Mouse (Mus musculus): Measurements from ENCODE around the gene Mtif3. TPM values are rescaled to one million over a fixed set of nuclear protein-coding genes. Genes with fewer than 3 reads are reported as not detected.
"Not testable (repeated sequence)": the region's sequence is repeated elsewhere in the genome, so short reads cannot be mapped to it uniquely, and the experiment has no call there.

Gene Mtif3
- polyA plus RNA-seq, 1 experiment from 2014 or later: 24.8 TPM

DNA sequence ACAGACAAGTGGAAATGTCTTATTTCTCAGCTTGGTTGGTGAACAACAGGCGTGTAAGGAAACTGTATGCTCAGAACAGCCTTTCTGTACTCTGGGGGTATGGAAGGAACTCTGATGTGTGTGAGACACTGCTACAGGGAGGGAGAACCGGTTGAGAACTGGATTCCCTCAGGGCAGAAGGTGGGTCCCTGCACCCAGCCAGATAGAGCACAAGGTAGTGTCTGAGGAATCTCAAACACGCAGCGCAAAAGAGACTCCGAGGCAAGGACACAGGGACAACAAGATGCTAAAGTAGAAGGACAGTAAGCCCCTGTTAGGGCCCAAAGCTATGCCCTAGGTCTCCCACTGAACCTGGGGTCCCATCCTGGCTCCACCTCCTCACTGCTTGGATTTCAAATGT is 36.9 kb downstream of the Mtif3 start:
- H3K36me3 ChIP-seq: no peaks in the 10 kb centered on the region

DNA sequence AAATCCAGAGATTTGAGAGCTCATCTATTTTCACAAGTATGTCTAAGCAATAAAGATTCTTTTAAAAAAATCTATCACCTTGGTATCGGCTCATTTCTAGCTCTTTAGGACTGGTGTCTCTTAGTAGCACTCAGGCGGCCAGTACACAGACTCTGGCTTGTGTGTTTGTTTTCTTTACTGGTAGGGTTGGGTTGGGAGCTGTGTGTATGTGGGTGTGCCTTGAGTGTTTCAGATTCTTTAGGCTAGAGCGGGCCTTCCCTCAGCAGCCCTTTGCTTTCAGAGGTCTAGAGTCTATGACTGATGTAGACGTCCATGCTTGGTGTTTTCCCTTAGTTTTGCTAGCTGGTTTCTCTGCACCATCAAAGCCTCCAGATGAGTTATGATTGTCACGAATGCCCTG is 40.1 kb downstream of the Mtif3 start:
- WGBS: 58% methylated on average over 5 of the region's 5 CpGs
- Histone ChIP-seq H3K4me1 (peaks cover 17% of the 10 kb centered on the region), H3K4me2 (no peak overlapping the region), H3K36me3 (no peaks in the 10 kb centered on the region), H3K9me3 (replicated peaks) (no peaks in the 10 kb centered on the region), H3K4me3 (replicated peaks) (no peak overlapping the region), H3K27ac (no peak overlapping the region), H3K27me3 (peaks cover 6% of the 10 kb centered on the region; the same call in 1 of the 2 replicates), H3K9ac (no peak overlapping the region)
- 0 out of 2 replicates have a peak, but pooled peaks have one; percentile 29 for ATAC-seq (replicated peaks; ENCODE audit: low FRiP score)

More for the DNA sequence above, 36.9 kb downstream of the Mtif3 start:
- no peak for ATAC-seq (replicated peaks; ENCODE audit: low FRiP score)
- H3K9me3 ChIP-seq (replicated peaks): no peaks in the 10 kb centered on the region
- H3K4me2 ChIP-seq: no peak overlapping the region
- no peak overlapping the region for H3K27ac ChIP-seq
- H3K27me3 ChIP-seq: no peaks in the 10 kb centered on the region
- WGBS: 85% methylated on average over 5 of the region's 5 CpGs
- no peak overlapping the region for H3K9ac ChIP-seq
- no peak overlapping the region for H3K4me3 ChIP-seq (replicated peaks)
- H3K4me1 ChIP-seq: no peaks in the 10 kb centered on the region

DNA sequence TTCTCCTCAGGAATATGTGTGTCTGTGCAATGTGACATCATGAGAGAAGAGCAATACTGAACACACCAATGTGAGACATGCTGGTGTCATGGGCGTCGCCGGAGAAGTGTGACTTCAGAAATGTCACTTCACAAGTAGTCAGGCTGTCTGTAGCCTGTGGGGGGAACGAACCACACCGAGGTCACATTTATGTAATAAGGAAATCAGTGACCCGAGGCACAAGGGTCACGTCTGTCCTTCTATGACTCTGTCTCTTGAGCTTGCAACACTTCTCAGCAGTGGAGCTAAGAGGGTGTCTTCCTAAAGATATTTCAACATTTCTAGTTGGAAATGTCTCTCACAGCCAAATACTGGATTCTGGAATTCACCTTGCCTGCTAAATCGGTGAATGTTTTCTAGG is 42.4 kb downstream of the Mtif3 start:
- H3K36me3 ChIP-seq: no peaks in the 10 kb centered on the region
- no peak overlapping the region for H3K9ac ChIP-seq
- 24% methylated on average over 8 of the region's 8 CpGs for WGBS
- no peak for ATAC-seq (replicated peaks; ENCODE audit: low FRiP score)
- peak overlapping the region; percentile 66 for H3K4me2 ChIP-seq
- H3K4me1 ChIP-seq: peaks cover 17% of the 10 kb centered on the region
- peaks cover 8% of the 10 kb centered on the region; the same call in 1 of the 2 replicates for H3K27me3 ChIP-seq
- no peak overlapping the region for H3K4me3 ChIP-seq (replicated peaks)
- no peak overlapping the region for H3K27ac ChIP-seq
- H3K9me3 ChIP-seq (replicated peaks): no peaks in the 10 kb centered on the region

DNA sequence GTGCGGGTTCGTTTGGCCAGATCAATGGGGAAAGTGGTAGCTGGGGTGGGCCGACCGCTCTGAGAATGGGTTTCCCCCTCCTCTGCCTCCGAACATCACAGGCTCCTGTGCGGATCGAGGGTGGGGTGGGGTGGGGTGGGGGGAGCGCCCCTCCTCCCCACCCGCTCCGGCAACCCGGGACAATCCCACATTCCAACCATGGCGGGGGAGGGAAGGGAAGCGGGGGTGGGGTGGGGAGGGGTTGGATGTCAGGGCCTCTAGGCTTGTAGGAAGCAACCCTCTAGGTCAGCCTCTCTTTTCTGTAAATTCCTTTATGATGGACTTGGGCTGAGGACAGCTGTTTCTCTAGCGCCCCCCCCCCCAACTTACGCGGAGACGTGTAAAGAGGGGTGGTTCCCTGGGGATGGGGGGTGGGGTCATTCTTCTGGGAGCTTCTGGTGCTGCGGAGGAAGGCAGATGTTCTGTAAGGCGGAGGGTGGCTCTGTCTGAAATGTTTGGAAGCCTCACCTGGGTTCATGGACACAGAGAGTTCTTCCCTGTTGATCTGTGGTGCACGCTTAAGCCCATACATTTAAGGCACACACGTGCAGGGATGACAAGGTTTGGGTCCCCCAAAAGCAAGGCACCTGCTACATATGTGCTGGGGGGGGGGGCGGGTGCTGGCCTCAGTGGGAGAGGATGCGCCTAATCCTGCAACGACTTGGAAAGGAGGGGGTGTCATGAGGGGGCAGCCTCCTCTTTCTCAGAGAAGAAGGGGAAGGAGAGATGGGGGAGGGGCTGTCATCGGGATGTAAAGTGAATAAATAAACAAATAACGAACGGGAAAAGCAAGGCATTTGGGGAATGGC is 43.1 kb downstream of the Mtif3 start:
- H3K9ac ChIP-seq: no peak overlapping the region
- peak overlapping the region; percentile 33 for H3K4me3 ChIP-seq (replicated peaks)
- peak; percentile 46; the same call in 1 of the 2 replicates for ATAC-seq (replicated peaks; ENCODE audit: low FRiP score)
- H3K4me1 ChIP-seq: peaks cover 17% of the 10 kb centered on the region
- WGBS: 3% methylated on average over 23 of the region's 27 CpGs
- H3K27me3 ChIP-seq: peaks cover 13% of the 10 kb centered on the region; the same call in 1 of the 2 replicates
- H3K4me2 ChIP-seq: peak overlapping the region; percentile 66
- H3K36me3 ChIP-seq: no peaks in the 10 kb centered on the region
- no peak overlapping the region for H3K27ac ChIP-seq
- H3K9me3 ChIP-seq (replicated peaks): no peaks in the 10 kb centered on the region

DNA sequence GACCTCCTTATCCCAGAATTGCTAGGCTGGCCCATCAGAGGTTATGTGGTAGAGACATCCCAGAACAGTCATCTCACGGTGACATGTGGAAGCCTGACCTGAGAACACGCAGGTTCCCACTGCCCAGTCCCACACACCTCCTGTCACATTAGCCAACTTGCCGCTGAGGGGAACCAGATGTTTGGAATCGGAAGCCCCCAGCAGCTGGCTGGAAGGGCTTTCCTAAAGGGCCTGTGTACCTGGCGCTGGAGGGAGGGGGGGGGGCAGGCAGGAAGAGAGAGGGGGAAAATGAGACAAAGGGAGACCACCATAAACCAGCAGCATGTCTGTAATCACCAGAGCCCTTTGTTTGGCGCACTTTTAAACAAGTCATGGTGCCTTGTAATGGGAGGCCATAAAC is 43.7 kb downstream of the Mtif3 start:
- Histone ChIP-seq H3K27ac (no peak overlapping the region), H3K27me3 (peaks cover 13% of the 10 kb centered on the region; the same call in 1 of the 2 replicates), H3K9me3 (replicated peaks) (no peaks in the 10 kb centered on the region), H3K4me2 (peak overlapping the region; percentile 66), H3K4me3 (replicated peaks) (peak overlapping the region; percentile 33), H3K4me1 (peaks cover 17% of the 10 kb centered on the region), H3K36me3 (no peaks in the 10 kb centered on the region), H3K9ac (no peak overlapping the region)
- WGBS: 7% methylated on average over 6 of the region's 6 CpGs
- ATAC-seq (replicated peaks; ENCODE audit: low FRiP score): no peak

DNA sequence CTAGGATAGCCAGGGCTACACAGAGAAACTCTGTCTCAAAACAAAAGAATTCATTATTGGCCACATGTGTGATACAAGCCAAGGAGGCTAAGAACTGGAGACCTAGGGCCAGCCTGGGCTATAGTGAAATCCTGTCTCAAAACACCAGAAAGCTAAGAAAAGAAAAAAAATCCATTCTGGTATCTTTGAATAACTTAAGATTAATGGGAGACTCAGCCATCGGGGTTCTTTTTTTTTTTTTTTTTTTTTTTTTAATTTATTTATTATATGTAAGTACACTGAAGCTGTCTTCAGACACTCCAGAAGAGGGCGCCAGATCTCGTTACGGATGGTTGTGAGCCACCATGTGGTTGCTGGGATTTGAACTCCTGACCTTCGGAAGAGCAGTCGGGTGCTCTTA is 46.2 kb downstream of the Mtif3 start:
- peaks cover 22% of the 10 kb centered on the region for H3K4me1 ChIP-seq
- not testable (repeated sequence) for H3K4me2 ChIP-seq; H3K27ac ChIP-seq; H3K36me3 ChIP-seq; H3K9ac ChIP-seq; H3K4me3 ChIP-seq (replicated peaks); ATAC-seq (replicated peaks; ENCODE audit: low FRiP score); H3K9me3 ChIP-seq (replicated peaks)
- peaks cover 18% of the 10 kb centered on the region; the same call in 1 of the 2 replicates for H3K27me3 ChIP-seq
- 89% methylated on average over 6 of the region's 6 CpGs for WGBS

DNA sequence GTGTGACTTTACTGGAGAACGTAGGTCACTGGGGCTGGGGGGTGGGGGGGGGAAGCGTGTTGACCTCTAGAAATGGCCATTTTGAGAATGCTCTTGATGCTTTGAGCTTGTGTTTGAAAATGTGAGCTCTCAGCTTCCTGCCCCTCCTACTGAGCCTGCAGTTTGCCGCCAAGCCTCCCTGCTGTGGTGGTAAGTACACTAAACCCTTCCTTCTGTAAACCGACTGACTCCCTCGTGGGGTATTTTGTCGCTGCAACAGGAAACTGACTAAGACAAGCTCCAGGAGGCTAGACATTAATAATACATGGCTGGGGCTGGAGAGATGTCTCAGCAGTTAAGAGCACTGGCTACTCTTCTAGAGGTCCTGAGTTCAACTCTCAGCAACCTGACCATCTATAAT is 46.8 kb downstream of the Mtif3 start:
- Histone ChIP-seq H3K36me3 (no peaks in the 10 kb centered on the region), H3K4me1 (peaks cover 27% of the 10 kb centered on the region), H3K27ac (no peak overlapping the region), H3K4me3 (replicated peaks) (no peak overlapping the region), H3K9me3 (replicated peaks) (no peaks in the 10 kb centered on the region), H3K9ac (no peak overlapping the region), H3K27me3 (peaks cover 18% of the 10 kb centered on the region; the same call in 1 of the 2 replicates), H3K4me2 (no peak overlapping the region)
- no peak for ATAC-seq (replicated peaks; ENCODE audit: low FRiP score)
- WGBS: 33% methylated on average over 6 of the region's 6 CpGs

DNA sequence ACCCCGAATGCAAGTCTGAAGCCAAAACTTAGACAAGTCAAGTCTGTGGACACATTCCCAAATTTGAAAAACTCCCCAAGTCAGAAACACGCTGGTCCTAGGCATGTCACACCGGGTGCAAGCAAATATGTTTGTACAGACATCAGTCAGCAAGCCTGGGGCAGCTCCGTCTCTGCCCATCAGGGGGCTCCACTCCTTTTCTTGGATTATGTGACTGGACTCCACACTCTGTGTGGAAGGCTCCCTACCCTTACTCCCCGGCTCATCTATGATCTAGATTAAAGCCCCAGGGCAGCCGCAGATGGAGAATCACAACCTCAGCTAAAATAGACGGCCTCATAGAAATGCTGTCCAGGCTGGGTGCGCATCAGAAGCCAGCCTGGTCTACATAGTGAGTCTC is 47.3 kb downstream of the Mtif3 start:
- H3K27me3 ChIP-seq: peaks cover 18% of the 10 kb centered on the region; the same call in 1 of the 2 replicates
- no peak for ATAC-seq (replicated peaks; ENCODE audit: low FRiP score)
- H3K9me3 ChIP-seq (replicated peaks): no peaks in the 10 kb centered on the region
- WGBS: 81% methylated on average over 8 of the region's 8 CpGs
- H3K36me3 ChIP-seq: no peaks in the 10 kb centered on the region
- H3K4me1 ChIP-seq: peaks cover 25% of the 10 kb centered on the region
- H3K27ac ChIP-seq: no peak overlapping the region
- no peak overlapping the region for H3K9ac ChIP-seq
- no peak overlapping the region for H3K4me2 ChIP-seq
- no peak overlapping the region for H3K4me3 ChIP-seq (replicated peaks)

DNA sequence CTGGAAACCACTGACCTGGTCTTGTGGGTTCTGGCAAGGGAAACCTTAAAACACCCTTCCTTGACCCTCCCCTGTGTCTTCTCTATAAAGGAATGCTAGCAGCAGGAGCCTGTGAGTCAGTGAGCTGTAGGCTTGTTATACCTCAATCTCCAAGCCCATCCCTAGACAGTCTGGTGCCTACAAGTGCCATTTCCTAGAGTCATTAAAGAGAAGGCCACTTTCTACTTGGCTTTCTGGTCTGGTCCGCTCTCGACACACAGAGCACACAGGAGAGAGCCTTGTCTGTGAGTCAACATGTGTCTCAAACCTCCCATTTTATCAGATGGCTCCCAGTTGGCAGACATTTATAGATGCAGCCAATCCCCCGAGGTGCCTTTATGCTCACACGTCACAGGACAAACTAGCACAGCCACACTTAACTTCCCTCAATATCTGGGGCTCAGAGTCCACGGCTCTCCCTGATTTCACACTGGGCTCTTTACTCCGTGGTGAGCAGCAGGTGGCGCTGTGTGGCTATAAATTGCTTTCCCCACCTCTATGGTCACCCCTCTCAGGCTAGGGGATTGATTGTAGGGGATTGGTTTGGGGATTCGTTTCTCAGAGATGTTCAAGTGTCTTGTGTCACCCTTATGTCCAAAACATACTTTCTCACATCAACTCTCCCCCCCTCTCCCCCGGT is 49.4 kb downstream of the Mtif3 start:
- H3K4me1 ChIP-seq: peaks cover 10% of the 10 kb centered on the region
- peak; percentile 49; the same call in 1 of the 2 replicates for ATAC-seq (replicated peaks; ENCODE audit: low FRiP score)
- no peak overlapping the region for H3K9ac ChIP-seq
- 26% methylated on average over 9 of the region's 9 CpGs for WGBS
- H3K27me3 ChIP-seq: peaks cover 12% of the 10 kb centered on the region; the same call in 1 of the 2 replicates
- no peaks in the 10 kb centered on the region for H3K9me3 ChIP-seq (replicated peaks)
- no peak overlapping the region for H3K27ac ChIP-seq
- no peaks in the 10 kb centered on the region for H3K36me3 ChIP-seq
- H3K4me2 ChIP-seq: no peak overlapping the region
- H3K4me3 ChIP-seq (replicated peaks): no peak overlapping the region

DNA sequence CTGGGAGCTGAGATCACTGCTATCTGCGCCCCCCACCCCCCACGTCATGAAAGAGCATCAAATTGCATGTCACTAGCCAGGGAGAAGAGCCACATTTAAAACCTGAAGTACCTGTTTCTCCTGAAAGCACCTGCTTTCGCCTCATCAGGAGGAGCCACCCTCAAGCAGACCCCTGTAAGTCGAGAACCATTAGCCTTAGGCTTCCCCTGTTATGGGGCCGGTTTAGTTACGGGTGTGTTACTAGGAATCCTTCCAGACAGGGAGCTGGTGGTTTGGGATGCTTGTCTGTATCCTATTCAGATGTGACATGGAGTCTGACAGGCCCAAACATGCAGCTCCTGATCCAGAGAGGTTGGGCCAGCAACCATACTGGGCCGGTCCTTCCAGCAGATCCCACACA is 50.2 kb downstream of the Mtif3 start:
- 78% methylated on average over 7 of the region's 7 CpGs for WGBS

DNA sequence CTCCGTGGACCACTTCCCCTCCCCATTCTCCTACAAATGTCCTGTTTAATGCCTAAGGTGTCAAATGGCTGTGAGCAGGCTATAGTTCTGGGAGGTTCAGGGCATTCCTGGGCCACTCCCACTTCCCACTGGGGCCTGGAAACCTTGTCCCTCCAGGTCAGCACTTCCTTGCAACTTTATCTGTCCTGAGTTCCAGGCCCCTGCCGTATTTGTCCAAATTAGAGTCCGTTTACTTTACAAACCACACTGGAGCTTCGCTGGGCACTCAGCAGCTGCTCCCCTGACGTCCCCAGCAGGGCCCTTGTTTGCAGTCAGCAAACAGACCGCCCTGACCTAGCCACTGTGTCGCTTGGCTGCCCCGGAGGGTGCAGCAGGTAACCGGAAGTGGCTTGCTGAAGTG is 51.4 kb downstream of the Mtif3 start:
- Histone ChIP-seq H3K4me1 (peaks cover 18% of the 10 kb centered on the region), H3K27me3 (peaks cover 21% of the 10 kb centered on the region; the same call in 1 of the 2 replicates), H3K27ac (peak overlapping the region; percentile 76), H3K4me2 (peak overlapping the region; percentile 5; the same call in 1 of the 2 replicates), H3K9me3 (replicated peaks) (no peaks in the 10 kb centered on the region), H3K9ac (no peak overlapping the region), H3K4me3 (replicated peaks) (no peak overlapping the region), H3K36me3 (no peaks in the 10 kb centered on the region)
- WGBS: 5% methylated on average over 9 of the region's 9 CpGs
- ATAC-seq (replicated peaks; ENCODE audit: low FRiP score): peak; percentile 67

More for the DNA sequence above, 50.2 kb downstream of the Mtif3 start:
- Histone ChIP-seq H3K9ac (no peak overlapping the region), H3K27ac (no peak overlapping the region), H3K36me3 (no peaks in the 10 kb centered on the region), H3K27me3 (peaks cover 12% of the 10 kb centered on the region; the same call in 1 of the 2 replicates), H3K9me3 (replicated peaks) (no peaks in the 10 kb centered on the region), H3K4me2 (no peak overlapping the region), H3K4me3 (replicated peaks) (no peak overlapping the region), H3K4me1 (peaks cover 10% of the 10 kb centered on the region)
- ATAC-seq (replicated peaks; ENCODE audit: low FRiP score): no peak

DNA sequence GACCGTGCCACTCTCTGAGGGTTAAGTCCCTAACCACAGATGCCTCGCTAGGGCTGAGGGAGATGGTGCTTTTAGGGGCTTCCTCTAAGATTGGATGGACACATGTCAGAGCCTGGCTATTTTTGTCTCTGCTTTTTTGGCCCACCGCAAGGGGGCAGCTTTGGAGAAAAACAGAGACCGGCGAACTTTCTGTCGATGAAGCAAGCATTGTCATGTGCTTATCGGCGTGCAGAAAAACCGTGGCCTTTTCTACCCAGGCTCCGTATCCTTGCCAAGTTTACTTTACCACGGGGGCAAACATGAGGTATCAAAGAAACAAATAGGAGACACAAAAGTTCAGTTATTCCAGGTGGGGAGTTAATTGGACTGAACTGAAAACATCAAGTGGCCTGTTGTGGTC is 55.0 kb downstream of the Mtif3 start:
- no peaks in the 10 kb centered on the region for H3K36me3 ChIP-seq
- no peaks in the 10 kb centered on the region for H3K9me3 ChIP-seq (replicated peaks)
- H3K9ac ChIP-seq: no peak overlapping the region
- ATAC-seq (replicated peaks; ENCODE audit: low FRiP score): no peak
- WGBS: 62% methylated on average over 11 of the region's 11 CpGs
- H3K4me2 ChIP-seq: no peak overlapping the region
- H3K27ac ChIP-seq: no peak overlapping the region
- peaks cover 11% of the 10 kb centered on the region; the same call in 1 of the 2 replicates for H3K27me3 ChIP-seq
- peaks cover 28% of the 10 kb centered on the region for H3K4me1 ChIP-seq
- H3K4me3 ChIP-seq (replicated peaks): no peak overlapping the region
